Mouse (Mus musculus): ENCODE data around the gene 9130019O22Rik. TPM values are rescaled to one million over a fixed set of nuclear protein-coding genes. Genes with fewer than 3 reads are reported as not detected.
"Not testable (repeated sequence)": the region's sequence is repeated elsewhere in the genome, so short reads cannot be mapped to it uniquely, and the experiment has no call there.

9130019O22Rik gene
- polyA plus RNA-seq, 1 experiment = 0.32 TPM

DNA sequence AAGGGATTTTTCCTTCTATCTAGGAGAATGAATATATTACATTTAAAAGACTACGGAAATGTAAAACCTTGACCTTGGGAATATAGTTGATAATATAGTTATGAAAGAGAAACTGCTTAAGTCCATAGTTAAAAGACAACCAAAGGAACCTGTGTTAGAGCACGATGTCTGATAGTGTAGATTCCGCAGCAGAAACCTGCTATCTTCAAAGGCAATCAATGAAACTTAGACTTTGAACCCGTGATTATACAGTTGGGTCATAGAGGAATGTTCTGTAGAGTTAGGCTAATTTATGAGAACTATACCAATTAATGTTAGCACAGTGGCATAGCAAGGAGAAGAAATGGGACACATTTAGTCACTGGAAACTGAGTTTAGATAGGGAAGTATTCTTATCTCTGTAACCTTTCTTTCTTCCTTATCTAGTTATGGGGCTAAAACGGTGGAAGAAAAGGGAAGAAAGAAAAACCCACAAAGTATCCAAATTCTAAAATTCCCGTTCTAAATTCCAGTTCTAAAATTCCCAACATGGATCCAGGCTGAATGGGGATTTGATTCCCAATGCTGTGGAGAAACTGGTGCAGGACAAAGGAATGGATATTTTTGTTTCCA, 8.6 kb downstream of the 9130019O22Rik start:
- Histone ChIP-seq H3K79me2 (ENCODE audit: control insufficient read depth, insufficient read depth) (peaks cover 14% of the 10 kb centered on the region), H3K79me3 (ENCODE audit: low read depth) (no peaks in the 10 kb centered on the region), H3K4me3 (ENCODE audit: insufficient read depth, poor library complexity, severe bottlenecking) (no peak overlapping the region), H3ac (ENCODE audit: control insufficient read depth, insufficient read length, low read depth) (no peak overlapping the region), H3K36me3 (ENCODE audit: control insufficient read depth, insufficient read depth) (peaks cover 8% of the 10 kb centered on the region), H3K27me3 (ENCODE audit: control insufficient read depth, insufficient read depth, insufficient read length) (no peaks in the 10 kb centered on the region)
- TF ChIP-seq MYOD1 (IDR thresholded peaks at IDR 0.05; ENCODE audit: control insufficient read depth, insufficient read length, low read depth) = no peak
- TF ChIP-seq MYOG (IDR thresholded peaks at IDR 0.05; ENCODE audit: control insufficient read depth, extremely low read depth, insufficient read length) = no peak
- no peak for TF ChIP-seq USF1 (IDR thresholded peaks at IDR 0.05; ENCODE audit: low read depth)
- TF ChIP-seq MAX (IDR thresholded peaks at IDR 0.05) = no peak
- TF ChIP-seq CTCF (IDR thresholded peaks at IDR 0.05; ENCODE audit: control insufficient read depth, insufficient read depth, insufficient read length) = no peak
- TF ChIP-seq CEBPB (IDR thresholded peaks at IDR 0.05; ENCODE audit: low read depth) = no peak
- no peak for TF ChIP-seq FOSL1 (IDR thresholded peaks at IDR 0.05; ENCODE audit: insufficient read depth, low read length, poor library complexity, severe bottlenecking)

DNA sequence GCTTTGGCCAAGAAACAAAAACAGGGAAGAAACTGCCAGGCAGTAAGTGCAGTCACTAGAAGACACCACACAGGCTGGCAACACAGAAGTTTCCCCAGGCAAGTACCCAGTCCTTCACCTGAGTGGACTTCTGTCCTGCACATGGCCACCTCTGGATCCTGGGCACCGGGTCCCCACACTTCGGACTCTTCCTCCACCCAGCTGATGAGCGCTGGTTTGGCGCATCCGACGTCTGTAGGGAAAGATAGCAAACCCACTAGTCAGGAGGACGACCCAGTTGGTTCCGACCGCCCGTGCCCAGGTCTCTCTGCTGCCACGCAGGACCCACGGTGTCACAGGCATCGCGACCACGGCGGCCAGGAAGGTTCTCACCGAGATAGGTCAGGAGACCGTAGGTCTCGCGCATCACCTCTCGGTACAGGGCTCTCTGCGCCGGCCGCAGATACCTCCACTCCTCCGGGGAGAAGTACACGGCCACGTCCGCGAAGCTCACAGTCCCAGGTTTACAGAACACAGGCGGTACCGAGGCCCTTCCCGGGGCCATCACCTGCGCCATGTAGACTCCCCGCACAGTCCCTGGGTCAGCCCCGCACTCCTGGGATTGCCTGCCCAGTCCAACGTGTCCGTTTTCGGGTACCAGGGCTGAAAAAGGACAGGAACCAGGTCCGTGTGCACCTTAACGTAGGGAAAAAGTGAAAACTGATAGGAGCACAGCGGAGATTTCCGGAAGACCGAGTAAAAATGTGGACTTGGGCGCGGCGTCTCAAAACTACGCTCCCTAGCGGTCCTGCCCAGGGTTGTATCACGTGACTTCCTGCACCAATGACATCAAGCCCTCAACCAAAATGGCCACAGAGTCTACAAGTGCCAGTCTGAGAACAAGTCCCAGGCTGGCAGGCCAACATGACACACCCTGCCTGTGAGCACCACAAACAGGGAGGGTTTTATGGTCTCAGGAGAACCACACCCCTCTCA, 11.4 kb downstream of the 9130019O22Rik start, which contains the start of gene Zfp747:
Gene Zfp747, minus strand, starts transcription at position 780 of the 975 bp plus-strand sequence.
- Histone ChIP-seq H3K79me2 (ENCODE audit: control insufficient read depth, insufficient read depth) (peaks cover 14% of the 10 kb centered on the region), H3ac (ENCODE audit: control insufficient read depth, insufficient read length, low read depth) (peak within 1 kb of the TSS; percentile 80), H3K36me3 (ENCODE audit: control insufficient read depth, insufficient read depth) (peaks cover 11% of the 10 kb centered on the region), H3K4me3 (ENCODE audit: insufficient read depth, poor library complexity, severe bottlenecking) (peak within 1 kb of the TSS; percentile 49)
- not testable (repeated sequence) for H3K79me3 ChIP-seq (ENCODE audit: low read depth); H3K27me3 ChIP-seq (ENCODE audit: control insufficient read depth, insufficient read depth, insufficient read length)
- TF ChIP-seq CTCF (IDR thresholded peaks at IDR 0.05; ENCODE audit: control insufficient read depth, insufficient read depth, insufficient read length) (peak; percentile 28), MAX (IDR thresholded peaks at IDR 0.05) (peak; percentile 68), USF1 (IDR thresholded peaks at IDR 0.05; ENCODE audit: low read depth) (peak; percentile 96)

DNA sequence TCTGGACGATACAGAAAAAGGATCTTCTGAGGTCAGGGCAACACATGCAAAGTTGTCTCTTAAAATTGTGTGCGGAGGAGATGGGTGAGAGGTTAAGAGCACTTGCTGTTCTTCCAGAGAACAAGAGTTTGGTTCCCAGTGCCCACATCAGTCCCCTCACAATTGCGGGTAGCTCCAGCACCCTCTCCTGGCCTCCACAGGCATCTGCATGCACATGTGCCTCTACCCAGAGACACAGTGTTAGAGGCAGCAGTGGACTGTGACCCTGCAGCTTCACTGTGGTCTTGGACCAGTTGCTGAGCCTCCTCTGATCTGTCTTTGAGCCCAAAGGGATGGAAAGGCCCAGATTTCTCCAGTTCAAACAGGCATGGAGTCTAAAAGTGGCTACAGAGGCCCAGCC, 15.1 kb downstream of the 9130019O22Rik start:
- Histone ChIP-seq H3K79me2 (ENCODE audit: control insufficient read depth, insufficient read depth) (peaks cover 14% of the 10 kb centered on the region), H3K36me3 (ENCODE audit: control insufficient read depth, insufficient read depth) (peaks cover 11% of the 10 kb centered on the region)
- H3K79me3 ChIP-seq (ENCODE audit: low read depth); H3K27me3 ChIP-seq (ENCODE audit: control insufficient read depth, insufficient read depth, insufficient read length); H3ac ChIP-seq (ENCODE audit: control insufficient read depth, insufficient read length, low read depth); H3K4me3 ChIP-seq (ENCODE audit: insufficient read depth, poor library complexity, severe bottlenecking): not testable (repeated sequence)

DNA sequence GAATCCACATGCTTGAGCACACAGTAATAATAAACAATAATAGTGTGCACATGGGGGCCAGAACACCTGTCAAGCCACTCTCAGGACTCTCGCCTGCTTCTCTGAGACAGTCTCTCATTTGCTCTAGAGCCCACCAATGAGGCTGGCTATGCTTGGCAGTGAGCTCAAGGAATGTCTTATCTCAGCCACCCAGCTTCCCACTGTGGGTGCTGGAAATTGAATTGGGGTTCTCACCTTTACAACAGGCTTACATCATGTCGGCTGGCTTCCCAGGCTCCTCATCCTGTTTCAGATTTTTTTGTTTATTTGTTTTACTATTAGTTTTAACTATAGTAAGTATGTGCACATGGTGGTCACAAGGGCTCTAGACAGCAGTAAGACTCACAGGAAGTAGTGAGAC, 15.8 kb downstream of the 9130019O22Rik start:
- H3K79me3 ChIP-seq (ENCODE audit: low read depth) = no peaks in the 10 kb centered on the region
- no peaks in the 10 kb centered on the region for H3K27me3 ChIP-seq (ENCODE audit: control insufficient read depth, insufficient read depth, insufficient read length)
- peaks cover 14% of the 10 kb centered on the region for H3K79me2 ChIP-seq (ENCODE audit: control insufficient read depth, insufficient read depth)
- TF ChIP-seq USF1 (IDR thresholded peaks at IDR 0.05; ENCODE audit: low read depth) (no peak), FOSL1 (IDR thresholded peaks at IDR 0.05; ENCODE audit: insufficient read depth, low read length, poor library complexity, severe bottlenecking) (no peak), MYOG (IDR thresholded peaks at IDR 0.05; ENCODE audit: control insufficient read depth, extremely low read depth, insufficient read length) (no peak), MAX (IDR thresholded peaks at IDR 0.05) (no peak), CTCF (IDR thresholded peaks at IDR 0.05; ENCODE audit: control insufficient read depth, insufficient read depth, insufficient read length) (no peak), MYOD1 (IDR thresholded peaks at IDR 0.05; ENCODE audit: control insufficient read depth, insufficient read length, low read depth) (no peak), CEBPB (IDR thresholded peaks at IDR 0.05; ENCODE audit: low read depth) (no peak)
- no peak overlapping the region for H3ac ChIP-seq (ENCODE audit: control insufficient read depth, insufficient read length, low read depth)
- H3K36me3 ChIP-seq (ENCODE audit: control insufficient read depth, insufficient read depth) = peaks cover 11% of the 10 kb centered on the region
- H3K4me3 ChIP-seq (ENCODE audit: insufficient read depth, poor library complexity, severe bottlenecking) = no peak overlapping the region

- no peaks in the 10 kb centered on the region for H3K79me3 ChIP-seq (ENCODE audit: low read depth)
- peaks cover 3% of the 10 kb centered on the region for H3K27me3 ChIP-seq (ENCODE audit: control insufficient read depth, insufficient read depth, insufficient read length)
- no peak overlapping the region for H3K4me3 ChIP-seq (ENCODE audit: insufficient read depth, poor library complexity, severe bottlenecking)
- H3K36me3 ChIP-seq (ENCODE audit: control insufficient read depth, insufficient read depth) = no peaks in the 10 kb centered on the region
- no peaks in the 10 kb centered on the region for H3K79me2 ChIP-seq (ENCODE audit: control insufficient read depth, insufficient read depth)
- H3ac ChIP-seq (ENCODE audit: control insufficient read depth, insufficient read length, low read depth) = no peak overlapping the region
- TF ChIP-seq CEBPB (IDR thresholded peaks at IDR 0.05; ENCODE audit: low read depth) = no peak
- no peak for TF ChIP-seq FOSL1 (IDR thresholded peaks at IDR 0.05; ENCODE audit: insufficient read depth, low read length, poor library complexity, severe bottlenecking)
- no peak for TF ChIP-seq MYOD1 (IDR thresholded peaks at IDR 0.05; ENCODE audit: control insufficient read depth, insufficient read length, low read depth)
- TF ChIP-seq MYOG (IDR thresholded peaks at IDR 0.05; ENCODE audit: control insufficient read depth, extremely low read depth, insufficient read length) = no peak
- TF ChIP-seq MAX (IDR thresholded peaks at IDR 0.05) = no peak
- no peak for TF ChIP-seq USF1 (IDR thresholded peaks at IDR 0.05; ENCODE audit: low read depth)
- TF ChIP-seq CTCF (IDR thresholded peaks at IDR 0.05; ENCODE audit: control insufficient read depth, insufficient read depth, insufficient read length) = no peak
Measured at GRCm38 (mm10) chr7:127366249-127366648, 20.7 kb downstream of the 9130019O22Rik start.
